ENCODE assay signal across 27 mouse cellular contexts in the genomic region with DNA sequence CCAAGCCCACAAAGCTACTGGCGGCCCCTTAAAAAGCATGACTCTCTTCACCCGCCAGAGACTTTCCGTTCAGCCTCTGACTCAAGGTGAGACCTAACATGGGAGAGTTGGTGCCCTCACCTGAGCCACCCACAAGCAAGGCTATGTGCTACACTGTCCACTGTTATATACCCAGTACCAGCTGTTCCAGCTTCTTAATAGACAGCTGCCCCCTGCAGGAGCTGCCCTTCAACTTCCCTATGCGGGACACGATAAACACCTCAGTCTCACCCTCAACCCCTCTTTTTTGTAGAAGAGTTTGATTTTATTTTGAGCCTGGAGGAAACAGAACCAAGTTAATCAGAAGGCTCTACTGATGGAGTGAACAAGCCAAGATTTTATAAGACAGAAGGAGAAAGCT. TPM values are rescaled to one million over a fixed set of nuclear protein-coding genes. Genes with fewer than 3 reads are reported as not detected.
DNase-seq lines count a peak whose midpoint lies in the region; ATAC-seq and TF ChIP-seq lines count a peak whose summit lies in the region.
"Had no signal": no experiment of that assay in that cellular context is flagged by ENCODE, and none has a peak within 500 bp of the region (broad histone marks: within the 10 kb centered on the region; RNA-seq: fewer than 3 reads in every experiment).

No protein-coding gene starts in this region.

- intact Hi-C loops in heart, postnatal 14 days (cut with DNase I) = no loop called here

- no peak for TF ChIP-seq CTCF in midbrain, postnatal 0 days (IDR thresholded peaks at IDR 0.05)

- no peak overlapping the region for H3K9ac ChIP-seq in kidney, embryonic 16.5 days (replicated peaks; ENCODE audit: low read length)
- no peak overlapping the region for H3K9ac ChIP-seq in midbrain, embryonic 11.5 days (ENCODE audit: low read length)
- H3K9ac ChIP-seq in midbrain, postnatal 0 days (replicated peaks; ENCODE audit: low read length, poor library complexity, severe bottlenecking) = no peak overlapping the region
- H3K9ac ChIP-seq: embryonic facial prominence, embryonic 15.5 days; limb, embryonic 12.5 days; liver, embryonic 12.5 days; neural tube, embryonic 12.5 days had no signal

- no peaks in the 10 kb centered on the region for H3K4me1 ChIP-seq in kidney, embryonic 16.5 days (ENCODE audit: insufficient read depth, low read length)
- H3K4me1 ChIP-seq in midbrain, embryonic 11.5 days (ENCODE audit: control insufficient read depth, insufficient read depth, low read length) = no peaks in the 10 kb centered on the region
- H3K4me1 ChIP-seq in midbrain, postnatal 0 days (ENCODE audit: insufficient read depth, low read length) = no peaks in the 10 kb centered on the region
- H3K4me1 ChIP-seq: embryonic facial prominence, embryonic 10.5 days; embryonic facial prominence, embryonic 15.5 days; limb, embryonic 12.5 days; midbrain, embryonic 10.5 days; neural tube, embryonic 12.5 days had no signal

- H3K9me3 ChIP-seq in kidney, embryonic 16.5 days (ENCODE audit: low read length) = no peaks in the 10 kb centered on the region
- H3K9me3 ChIP-seq in midbrain, embryonic 11.5 days (ENCODE audit: control insufficient read depth, low read length) = no peaks in the 10 kb centered on the region
- H3K9me3 ChIP-seq in midbrain, postnatal 0 days (ENCODE audit: low read length) = no peaks in the 10 kb centered on the region
- H3K9me3 ChIP-seq: embryonic facial prominence, embryonic 10.5 days; embryonic facial prominence, embryonic 15.5 days; limb, embryonic 12.5 days; liver, embryonic 12.5 days; midbrain, embryonic 10.5 days; neural tube, embryonic 12.5 days had no signal

- H3K27me3 ChIP-seq in kidney, embryonic 16.5 days (ENCODE audit: insufficient read depth, low read length) = no peaks in the 10 kb centered on the region
- no peaks in the 10 kb centered on the region for H3K27me3 ChIP-seq in midbrain, embryonic 11.5 days (ENCODE audit: control insufficient read depth, insufficient read depth, low read length)
- H3K27me3 ChIP-seq in midbrain, postnatal 0 days (ENCODE audit: insufficient read depth, low read length) = no peaks in the 10 kb centered on the region
- H3K27me3 ChIP-seq: embryonic facial prominence, embryonic 15.5 days; limb, embryonic 12.5 days; liver, embryonic 12.5 days; neural tube, embryonic 12.5 days had no signal

- DNase-seq in heart, adult 11 months = peak; percentile 76
- no peak for DNase-seq in heart, postnatal 14 days
- no peak for DNase-seq in kidney, postnatal 4 days
- DNase-seq in midbrain, embryonic 11.5 days (ENCODE audit: low spot score, missing footprints) = peak; percentile 56
- no peak for DNase-seq in midbrain, postnatal 0 days (ENCODE audit: low spot score)
- DNase-seq in frontal cortex, adult 2 months (ENCODE audit: extremely low spot score in 1 of 2, low spot score in 1 of 2) = no peak
- DNase-seq: adrenal gland, postnatal 25 days; cerebellum, adult 11-12 months; cerebellum, postnatal 10 days; kidney, adult 8-10 months; kidney, postnatal 10 days; lung, adult 2 months; thymus, postnatal 14 days had no signal

- H3K4me3 ChIP-seq in kidney, embryonic 16.5 days (ENCODE audit: low read length) = no peak overlapping the region
- no peak overlapping the region for H3K4me3 ChIP-seq in midbrain, embryonic 11.5 days (ENCODE audit: low read depth, low read length)
- H3K4me3 ChIP-seq in midbrain, postnatal 0 days (ENCODE audit: low read depth, low read length) = no peak overlapping the region
- H3K4me3 ChIP-seq: embryonic facial prominence, embryonic 10.5 days; embryonic facial prominence, embryonic 15.5 days; left cerebral cortex, adult 2 months; limb, embryonic 12.5 days; liver, embryonic 12.5 days; midbrain, embryonic 10.5 days; myocyte; neural tube, embryonic 12.5 days had no signal

- no peak overlapping the region for H3K4me2 ChIP-seq in kidney, embryonic 16.5 days (replicated peaks; ENCODE audit: low read depth, low read length)
- no peak overlapping the region for H3K4me2 ChIP-seq in midbrain, embryonic 11.5 days
- H3K4me2 ChIP-seq in midbrain, postnatal 0 days (ENCODE audit: low read depth, low read length, poor library complexity, severe bottlenecking) = no peak overlapping the region
- H3K4me2 ChIP-seq: embryonic facial prominence, embryonic 15.5 days; heart, embryonic 11.5 days; limb, embryonic 12.5 days; liver, embryonic 12.5 days; neural tube, embryonic 12.5 days had no signal

- 85% methylated on average over 5 of the region's 5 CpGs for WGBS in kidney, embryonic 16.5 days
- 90% methylated on average over 5 of the region's 5 CpGs for WGBS in midbrain, embryonic 11.5 days
- 89% methylated on average over 5 of the region's 5 CpGs for WGBS in midbrain, postnatal 0 days

- peaks cover 68% of the 10 kb centered on the region for H3K36me3 ChIP-seq in kidney, embryonic 16.5 days (ENCODE audit: insufficient read depth, low read length)
- H3K36me3 ChIP-seq in midbrain, embryonic 11.5 days (ENCODE audit: control insufficient read depth, insufficient read depth, low read length) = peaks cover 17% of the 10 kb centered on the region
- H3K36me3 ChIP-seq in midbrain, postnatal 0 days (ENCODE audit: insufficient read depth, low read length) = peaks cover 64% of the 10 kb centered on the region

- no peak overlapping the region for H3K27ac ChIP-seq in kidney, embryonic 16.5 days (ENCODE audit: low read length)
- H3K27ac ChIP-seq in midbrain, embryonic 11.5 days (ENCODE audit: low read depth, low read length) = no peak overlapping the region
- no peak overlapping the region for H3K27ac ChIP-seq in midbrain, postnatal 0 days (ENCODE audit: low read depth, low read length)
- H3K27ac ChIP-seq: embryonic facial prominence, embryonic 10.5 days; embryonic facial prominence, embryonic 15.5 days; left cerebral cortex, adult 2 months; limb, embryonic 12.5 days; liver, embryonic 12.5 days; midbrain, embryonic 10.5 days; neural tube, embryonic 12.5 days had no signal

- peak; percentile 49; the same call in 1 of the 2 replicates for ATAC-seq in kidney, embryonic 16.5 days (ENCODE audit: low FRiP score, low TSS enrichment)
- ATAC-seq in midbrain, embryonic 11.5 days (ENCODE audit: low FRiP score) = no peak
- ATAC-seq in midbrain, postnatal 0 days (ENCODE audit: low FRiP score) = no peak
- ATAC-seq: CD4-positive, CD25-positive, alpha-beta regulatory T cell, adult 4 months; forebrain, embryonic 14.5 days; hindbrain, embryonic 16.5 days; liver, embryonic 12.5 days; midbrain, embryonic 16.5 days had no signal

RNA-seq across cellular contexts. Expression of a gene that starts 7.4 kb away (rescaled TPM):
- total RNA-seq in heart, postnatal 14 days (2021) = 10 to 100 TPM; 23.4 to 24.5 TPM
- polyA plus RNA-seq in kidney, embryonic 16.5 days (2015; fragmentation: Nextera tagmentation; extraction: Ambion mirVana) = 146 and 151 TPM in 2 replicates
- 157 and 173 TPM in 2 replicates for polyA plus RNA-seq in midbrain, embryonic 11.5 days (2014; fragmentation: Nextera tagmentation; extraction: Ambion mirVana)
- 48.1 and 68.6 TPM in 2 replicates for total RNA-seq in midbrain, postnatal 0 days (2014; rRNA removed)
- 136 and 140 TPM in 2 replicates for polyA plus RNA-seq in midbrain, postnatal 0 days (2015; fragmentation: Nextera tagmentation; extraction: Ambion mirVana)
- polyA plus RNA-seq in frontal cortex, adult 2 months (2012; rRNA removed) = 78.0 and 78.2 TPM in 2 replicates

RNA-seq across cellular contexts. Expression of a gene that starts 7.5 kb away (rescaled TPM):
- 10 to 100 TPM; 53.5 to 55.1 TPM for total RNA-seq in heart, postnatal 14 days (2021)
- 56.6 and 58.8 TPM in 2 replicates for polyA plus RNA-seq in kidney, embryonic 16.5 days (2015; fragmentation: Nextera tagmentation; extraction: Ambion mirVana)
- 36.0 and 40.4 TPM in 2 replicates for polyA plus RNA-seq in midbrain, embryonic 11.5 days (2014; fragmentation: Nextera tagmentation; extraction: Ambion mirVana)
- total RNA-seq in midbrain, postnatal 0 days (2014; rRNA removed) = 13.9 and 19.7 TPM in 2 replicates
- 20.7 and 22.3 TPM in 2 replicates for polyA plus RNA-seq in midbrain, postnatal 0 days (2015; fragmentation: Nextera tagmentation; extraction: Ambion mirVana)
- 37.4 and 44.3 TPM in 2 replicates for polyA plus RNA-seq in frontal cortex, adult 2 months (2012; rRNA removed)

RNA-seq across cellular contexts. Expression of a gene that starts 23.0 kb away (rescaled TPM):
- total RNA-seq in heart, postnatal 14 days (2021) = 10 to 100 TPM; 31.0 to 31.3 TPM
- polyA plus RNA-seq in kidney, embryonic 16.5 days (2015; fragmentation: Nextera tagmentation; extraction: Ambion mirVana) = 34.1 and 35.4 TPM in 2 replicates
- polyA plus RNA-seq in midbrain, embryonic 11.5 days (2014; fragmentation: Nextera tagmentation; extraction: Ambion mirVana) = 53.1 and 56.7 TPM in 2 replicates
- 145 and 161 TPM in 2 replicates for total RNA-seq in midbrain, postnatal 0 days (2014; rRNA removed)
- polyA plus RNA-seq in midbrain, postnatal 0 days (2015; fragmentation: Nextera tagmentation; extraction: Ambion mirVana) = 80.8 and 85.2 TPM in 2 replicates
- 67.4 and 74.9 TPM in 2 replicates for polyA plus RNA-seq in frontal cortex, adult 2 months (2012; rRNA removed)

RNA-seq across cellular contexts. Expression of a gene that starts 23.1 kb away (rescaled TPM):
- total RNA-seq in heart, postnatal 14 days (2021) = 10 to 100 TPM; 13.2 to 13.8 TPM
- 32.2 and 32.8 TPM in 2 replicates for polyA plus RNA-seq in kidney, embryonic 16.5 days (2015; fragmentation: Nextera tagmentation; extraction: Ambion mirVana)
- polyA plus RNA-seq in midbrain, embryonic 11.5 days (2014; fragmentation: Nextera tagmentation; extraction: Ambion mirVana) = 39.8 and 43.3 TPM in 2 replicates
- 20.2 and 25.4 TPM in 2 replicates for total RNA-seq in midbrain, postnatal 0 days (2014; rRNA removed)
- 7.1 and 7.3 TPM in 2 replicates for polyA plus RNA-seq in midbrain, postnatal 0 days (2015; fragmentation: Nextera tagmentation; extraction: Ambion mirVana)
- polyA plus RNA-seq in frontal cortex, adult 2 months (2012; rRNA removed) = 36.5 and 40.5 TPM in 2 replicates

Comparison
In these comparisons a context has a peak if more than half of its experiments do, and no peak if none do; other contexts are left out.
1. DNase-seq: peak in heart, adult 11 months (single experiment) and midbrain, embryonic 11.5 days (single experiment); none in heart, postnatal 14 days (0 of 2), kidney, postnatal 4 days (0 of 2), midbrain, postnatal 0 days (single experiment) and frontal cortex, adult 2 months (0 of 2).